Mouse (Mus musculus) G1E (cell line): Measurements from ENCODE around the gene Cobll1.

Experiments used
- CTCF ChIP-seq: IDR thresholded peaks from 2 replicates; pipeline ENCODE4 v1.5.1; 2012; ENCODE audit warnings: low read depth, low read length, inconsistent platforms, mixed read lengths
- GATA2 ChIP-seq: IDR thresholded peaks from 2 replicates; pipeline ENCODE4 v1.6.1; 2012; ENCODE audit warnings: low read depth, low read length, inconsistent platforms, borderline replicate concordance

- TF ChIP-seq CTCF (no peak), GATA2 (no peak)
Observed at GRCm38 (mm10) chr2:65175645-65176044, 63.6 kb downstream of the Cobll1 start.
